Mouse (Mus musculus) gastrocnemius, postnatal 4 days (tissue): ENCODE measurements around the gene Gm28044. TPM values are rescaled to one million over a fixed set of nuclear protein-coding genes. Genes with fewer than 3 reads are reported as not detected.

Experiments
- total RNA-seq, 2 experiments: library from RNA; stranded (reverse); gene quantifications; 2 replicates each; pipeline ENCODE4 v1.2.3; 2021

Gm28044 gene
- total RNA-seq, 2 experiments from 2014 or later: 0.93 to 1.5 TPM

Other genes with a start within 250 kb of the Gm28044 start
- under 1 TPM; 0.15 to 0.26 TPM for gene Rslcan18, start 244.3 kb downstream of the Gm28044 start, total RNA-seq
- gene Zfp759, start 238.9 kb downstream of the Gm28044 start, total RNA-seq: 1 to 10 TPM; 2.8 to 3.4 TPM
- 1 to 10 TPM; 1.8 to 2.4 TPM for gene Rsl1, start 187.4 kb downstream of the Gm28044 start, total RNA-seq
- gene Zfp455, start 166.0 kb downstream of the Gm28044 start, total RNA-seq: 1 to 10 TPM in 1 of 2 experiments, under 1 TPM in 1; 0.81 to 1.1 TPM
- 1 to 10 TPM; 2.4 to 2.9 TPM for gene Zfp458, start 82.1 kb downstream of the Gm28044 start, total RNA-seq
- 1 to 10 TPM; 1.1 TPM for gene Zfp457, start 54.1 kb downstream of the Gm28044 start, total RNA-seq
- 1 to 10 TPM; 1.7 to 2.7 TPM for gene Zfp595, start 28.0 kb downstream of the Gm28044 start, total RNA-seq
- 1 to 10 TPM; 1.3 to 1.5 TPM for gene Zfp953, start 69 bp upstream of the Gm28044 start, total RNA-seq
- not detected for gene Gm28041, start 15.2 kb upstream of the Gm28044 start, total RNA-seq
- under 1 TPM; 0.47 to 0.61 TPM for gene Zfp456, start 15.3 kb upstream of the Gm28044 start, total RNA-seq
- 1 to 10 TPM; 2.0 to 2.4 TPM for gene Zfp429, start 39.3 kb upstream of the Gm28044 start, total RNA-seq
- gene Zfp459, start 60.9 kb upstream of the Gm28044 start, total RNA-seq: under 1 TPM; 0.49 to 0.86 TPM
- 1 to 10 TPM; 4.0 to 5.5 TPM for gene Zfp874a, start 91.1 kb upstream of the Gm28044 start, total RNA-seq
- 1 to 10 TPM; 5.5 to 6.4 TPM for gene Zfp874b, start 123.7 kb upstream of the Gm28044 start, total RNA-seq
- 1 to 10 TPM; 4.4 to 5.8 TPM for gene Zfp58, start 140.0 kb upstream of the Gm28044 start, total RNA-seq
- gene Gm26965, start 165.6 kb upstream of the Gm28044 start, total RNA-seq: not detected
- 1 to 10 TPM; 8.4 to 8.6 TPM for gene Zfp87, start 165.6 kb upstream of the Gm28044 start, total RNA-seq
- 1 to 10 TPM; 5.5 to 5.6 TPM for gene Zfp748, start 193.3 kb upstream of the Gm28044 start, total RNA-seq
- 1 to 10 TPM; 4.4 to 4.5 TPM for gene Zfp729b, start 249.2 kb upstream of the Gm28044 start, total RNA-seq